Mouse (Mus musculus) MEL (cell line): ENCODE measurements around the gene Mylk. TPM values are rescaled to one million over a fixed set of nuclear protein-coding genes. Genes with fewer than 3 reads are reported as not detected.
A peak's percentile ranks its signal among the peaks of the same experiment; 100 is the strongest.

Experiments
- DNase-seq: peaks from one replicate; pipeline ENCODE4 v3.0.0; 2011; ENCODE audit warnings: low read depth, low spot score
- H3K27ac ChIP-seq: 2 replicates; pipeline ENCODE4 v1.5.1; 2012; ENCODE audit warnings: low read depth, mild to moderate bottlenecking, control low read depth, low read length, moderate library complexity; ENCODE audit not compliant: control insufficient read depth
- H3K27me3 ChIP-seq, 2 experiments: fragments of 150-350 bp in 1 of 2; sonication (generic) in 1 of 2; 2 replicates each; pipeline ENCODE4 v1.6.1; 2012; ENCODE audit warnings: low read length in 2 of 2, mild to moderate bottlenecking in 2 of 2, improper control_type of control experiment in 1 of 2, moderate library complexity in 1 of 2; ENCODE audit not compliant: insufficient read depth in 2 of 2, control insufficient read depth in 1 of 2
- H3K36me3 ChIP-seq, 2 experiments: 2 replicates each; pipeline ENCODE4 v1.6.1; 2012 to 2014; ENCODE audit warnings: low read length in 2 of 2, improper control_type of control experiment in 1 of 2, inconsistent platforms in 1 of 2, mild to moderate bottlenecking in 1 of 2; ENCODE audit not compliant: insufficient read depth in 2 of 2, control insufficient read depth in 1 of 2
- H3K4me1 ChIP-seq, 2 experiments: fragments of 150-350 bp in 1 of 2; sonication (generic) in 1 of 2; 2 replicates each; pipeline ENCODE4 v1.6.1; 2012; ENCODE audit warnings: low read length in 2 of 2, improper control_type of control experiment in 1 of 2, mild to moderate bottlenecking in 1 of 2; ENCODE audit not compliant: insufficient read depth in 2 of 2, control insufficient read depth in 1 of 2
- H3K4me3 ChIP-seq, 2 experiments: fragments of 150-350 bp in 1 of 2; sonication (generic) in 1 of 2; 2 replicates each; pipeline ENCODE4 v1.5.1; 2012; ENCODE audit warnings: low read depth in 2 of 2, low read length in 2 of 2, mild to moderate bottlenecking in 2 of 2, moderate library complexity in 2 of 2, control low read depth in 1 of 2, improper control_type of control experiment in 1 of 2; ENCODE audit not compliant: control insufficient read depth in 1 of 2, insufficient read depth in 1 of 2
- H3K79me2 ChIP-seq: 2 replicates; pipeline ENCODE4 v1.6.1; 2012; ENCODE audit warnings: mild to moderate bottlenecking, low read length, moderate library complexity; ENCODE audit not compliant: control insufficient read depth, poor library complexity, insufficient read depth
- H3K9ac ChIP-seq: 2 replicates; pipeline ENCODE4 v1.6.1; 2012; ENCODE audit warnings: low read depth, mild to moderate bottlenecking, control low read depth, low read length, moderate library complexity; ENCODE audit not compliant: control insufficient read depth, poor library complexity, severe bottlenecking
- H3K9me3 ChIP-seq: fragments of 150-350 bp; sonication (generic); replicated peaks from 2 replicates; pipeline ENCODE4 v1.6.1; 2012; ENCODE audit warnings: mild to moderate bottlenecking, low read length, improper control_type of control experiment, moderate library complexity; ENCODE audit not compliant: insufficient read depth
- CTCF ChIP-seq, 3 experiments: IDR thresholded peaks in 2 of 3; conservative IDR thresholded peaks in 1 of 3; 2 replicates each; pipeline ENCODE4 v1.5.1; 2011 to 2012; ENCODE audit warnings: low read length in 3 of 3, low read depth in 2 of 3, mild to moderate bottlenecking in 2 of 3, improper control_type of control experiment in 1 of 3, inconsistent platforms in 1 of 3, mixed read lengths in 1 of 3, moderate library complexity in 1 of 3; ENCODE audit not compliant: control insufficient read depth in 1 of 3, insufficient read depth in 1 of 3, poor library complexity in 1 of 3, severe bottlenecking in 1 of 3
- ELF1 ChIP-seq: IDR thresholded peaks from 2 replicates; pipeline ENCODE4 v1.6.1; 2014; ENCODE audit warnings: low read depth, mild to moderate bottlenecking, inconsistent platforms, low read length, improper control_type of control experiment, moderate library complexity
- EP300 ChIP-seq, 2 experiments: IDR thresholded peaks; 2 replicates each; pipeline ENCODE4 v1.6.1; 2011; ENCODE audit warnings: improper control_type of control experiment in 2 of 2, low read length in 2 of 2, low read depth in 1 of 2, mild to moderate bottlenecking in 1 of 2
- ETS1 ChIP-seq: IDR thresholded peaks from 2 replicates; pipeline ENCODE4 v1.6.1; 2012; ENCODE audit warnings: low read depth, mild to moderate bottlenecking, inconsistent platforms, low read length, improper control_type of control experiment, moderate library complexity
- GABPA ChIP-seq: IDR thresholded peaks from 2 replicates; pipeline ENCODE4 v1.6.1; 2012; ENCODE audit warnings: low read depth, mild to moderate bottlenecking, inconsistent platforms, low read length, improper control_type of control experiment, moderate library complexity
- GATA1 ChIP-seq: IDR thresholded peaks from 2 replicates; pipeline ENCODE4 v1.6.1; 2011; ENCODE audit warnings: low read depth, low read length, improper control_type of control experiment
- HCFC1 ChIP-seq: IDR thresholded peaks from 2 replicates; pipeline ENCODE4 v1.6.1; 2012; ENCODE audit warnings: low read depth, mild to moderate bottlenecking, inconsistent platforms, low read length, improper control_type of control experiment, moderate library complexity
- JUND ChIP-seq: IDR thresholded peaks from 2 replicates; pipeline ENCODE4 v1.6.1; 2011; ENCODE audit warnings: low read depth, mild to moderate bottlenecking, improper control_type of control experiment, low read length
- KAT2A ChIP-seq: conservative IDR thresholded peaks from 2 replicates; pipeline ENCODE4 v1.6.1; 2012; ENCODE audit warnings: low read depth, low read length, improper control_type of control experiment, inconsistent platforms
- MAX ChIP-seq: IDR thresholded peaks from 2 replicates; pipeline ENCODE4 v1.6.1; 2011; ENCODE audit warnings: low read length, improper control_type of control experiment
- MEF2A ChIP-seq: IDR thresholded peaks from 2 replicates; pipeline ENCODE4 v1.6.1; 2014; ENCODE audit warnings: low read depth, mild to moderate bottlenecking, inconsistent platforms, low read length, improper control_type of control experiment; ENCODE audit not compliant: poor library complexity, insufficient replicate concordance, severe bottlenecking; ENCODE audit errors: extremely low read depth
- MYB ChIP-seq: IDR thresholded peaks from 2 replicates; pipeline ENCODE4 v1.6.1; 2011; ENCODE audit warnings: mild to moderate bottlenecking, low read depth, low read length, improper control_type of control experiment
- MYC ChIP-seq: IDR thresholded peaks from 2 replicates; pipeline ENCODE4 v1.6.1; 2011; ENCODE audit warnings: low read depth, mild to moderate bottlenecking, low read length, improper control_type of control experiment, moderate library complexity
- NRF1 ChIP-seq: IDR thresholded peaks from 2 replicates; pipeline ENCODE4 v1.6.1; 2014; ENCODE audit warnings: low read depth, mild to moderate bottlenecking, inconsistent platforms, low read length, improper control_type of control experiment, moderate library complexity; ENCODE audit not compliant: poor library complexity, insufficient read depth, severe bottlenecking
- POLR2A ChIP-seq, 2 experiments: IDR thresholded peaks; 2 replicates each; pipeline ENCODE4 v1.6.1; 2011 to 2012; ENCODE audit warnings: low read length in 2 of 2, mild to moderate bottlenecking in 2 of 2, control low read depth in 1 of 2, improper control_type of control experiment in 1 of 2, low read depth in 1 of 2, moderate library complexity in 1 of 2; ENCODE audit not compliant: control insufficient read depth in 1 of 2, insufficient read depth in 1 of 2, poor library complexity in 1 of 2
- POLR2AphosphoS2 ChIP-seq: IDR thresholded peaks from 2 replicates; pipeline ENCODE4 v1.6.1; 2011; ENCODE audit warnings: low read length, improper control_type of control experiment
- SMC3 ChIP-seq: IDR thresholded peaks from 2 replicates; pipeline ENCODE4 v1.6.1; 2011; ENCODE audit warnings: low read depth, low read length, improper control_type of control experiment
- TAL1 ChIP-seq: IDR thresholded peaks from 2 replicates; pipeline ENCODE4 v1.6.1; 2012; ENCODE audit warnings: mild to moderate bottlenecking, inconsistent platforms, low read length, moderate library complexity, mixed read lengths
- ZC3H11A ChIP-seq: IDR thresholded peaks from 2 replicates; pipeline ENCODE4 v1.6.1; 2012; ENCODE audit warnings: low read depth, mild to moderate bottlenecking, inconsistent platforms, low read length, improper control_type of control experiment
- ZKSCAN1 ChIP-seq: IDR thresholded peaks from 2 replicates; pipeline ENCODE4 v1.6.1; 2012; ENCODE audit warnings: low read depth, mild to moderate bottlenecking, inconsistent platforms, low read length, improper control_type of control experiment, moderate library complexity
- polyA plus RNA-seq, 2 experiments: library from polyadenylated mRNA; stranded (reverse) in 1 of 2; unstranded in 1 of 2; fragments of >175 nt in 1 of 2; fragments of >200 nt in 1 of 2; gene quantifications; 2 replicates each; pipeline versions ENCODE4 v1.2.1 to v1.2.4; 2012; ENCODE audit warnings: low replicate concordance in 2 of 2, low read depth in 1 of 2; ENCODE audit not compliant: insufficient read length in 2 of 2, insufficient read depth in 1 of 2, missing spikeins in 1 of 2
- total RNA-seq: library from RNA; depleted of rRNA; stranded (reverse); fragments of 300-350 nt; gene quantifications from 2 replicates; pipeline ENCODE4 v1.2.3, GENCODE M21; 2012

Mylk gene
- total and polyA plus RNA-seq, 3 experiments = not detected

- DNase-seq = no peak
- Histone ChIP-seq H3K9me3 (no peaks in the 10 kb centered on the region), H3K4me1 (no peaks in the 10 kb centered on the region), H3K27me3 (no peaks in the 10 kb centered on the region), H3K9ac (no peak overlapping the region), H3K4me3 (no peak overlapping the region), H3K79me2 (no peaks in the 10 kb centered on the region), H3K27ac (no peak overlapping the region), H3K36me3 (no peaks in the 10 kb centered on the region)
- TF ChIP-seq MYB (no peak), CTCF (IDR thresholded peaks at IDR 0.05 in 2 of 3, conservative IDR thresholded peaks at IDR 0.05 in 1 of 3; ENCODE audit: control insufficient read depth in 1 of 3, insufficient read depth in 1 of 3, low read depth in 2 of 3, low read length in 3 of 3, poor library complexity in 1 of 3, severe bottlenecking in 1 of 3) (no peak), GABPA (no peak), ZKSCAN1 (no peak), GATA1 (no peak), POLR2A (IDR thresholded peaks at IDR 0.05; ENCODE audit: control insufficient read depth in 1 of 2, insufficient read depth in 1 of 2, low read depth in 1 of 2, low read length in 2 of 2, poor library complexity in 1 of 2) (no peak), MEF2A (no peak), SMC3 (no peak), HCFC1 (no peak), MAX (no peak), POLR2AphosphoS2 (no peak), ELF1 (no peak), MYC (no peak), NRF1 (no peak), ETS1 (no peak), KAT2A (no peak), JUND (no peak), TAL1 (no peak), ZC3H11A (no peak)
Observed at GRCm38 (mm10) chr16:34729371-34729770, 15.6 kb upstream of the Mylk start.

- TF ChIP-seq GATA1 (peak; percentile 71), MAX (no peak), POLR2A (IDR thresholded peaks at IDR 0.05; ENCODE audit: control insufficient read depth in 1 of 2, insufficient read depth in 1 of 2, low read depth in 1 of 2, low read length in 2 of 2, poor library complexity in 1 of 2) (no peak), ETS1 (peak; percentile 14; the same call in 1 of the 2 replicates), TAL1 (peak; percentile 59), MEF2A (no peak), EP300 (IDR thresholded peaks at IDR 0.05; ENCODE audit: low read depth in 1 of 2, low read length in 2 of 2) (peak; percentile 60 to 70)
- H3K4me3 ChIP-seq = no peak overlapping the region
- H3K27me3 ChIP-seq = no peaks in the 10 kb centered on the region
- peak; percentile 76 for DNase-seq
- H3K36me3 ChIP-seq = no peaks in the 10 kb centered on the region
- H3K27ac ChIP-seq = peak overlapping the region; percentile 55; the same call in 1 of the 2 replicates
- no peaks in the 10 kb centered on the region for H3K4me1 ChIP-seq
- H3K9me3 ChIP-seq = no peaks in the 10 kb centered on the region
- H3K9ac ChIP-seq = no peak overlapping the region
- no peaks in the 10 kb centered on the region for H3K79me2 ChIP-seq
Observed at GRCm38 (mm10) chr16:34738656-34739233, 6.3 kb upstream of the Mylk start.
